Mouse (Mus musculus) forebrain, embryonic 14.5 days (tissue): ENCODE results near the gene Tanc2. TPM values are rescaled to one million over a fixed set of nuclear protein-coding genes. Genes with fewer than 3 reads are reported as not detected.

Experiments
- ATAC-seq: fragments of 200-750 bp; cut with Nextera tagmentation; 2 replicates; pipeline ENCODE4 v1.8.0; 2017; ENCODE audit warnings: mild to moderate bottlenecking, moderate library complexity
- DNase-seq: peaks from one replicate; pipeline ENCODE4 v3.0.0-alpha.2; 2015; ENCODE audit warnings: low spot score
- H3K27ac ChIP-seq: fragments of 300-500 bp; sonication (generic); 2 replicates; pipeline ENCODE4 v1.5.1; 2014; ENCODE audit warnings: low read depth, mild to moderate bottlenecking, control low read depth, low read length, moderate library complexity
- H3K27me3 ChIP-seq: fragments of 300-500 bp; sonication (generic); replicated peaks from 2 replicates; pipeline ENCODE4 v1.6.1; 2014; ENCODE audit warnings: low read length, control low read depth, mixed read lengths; ENCODE audit not compliant: control insufficient read depth, insufficient read depth
- H3K36me3 ChIP-seq: fragments of 300-500 bp; sonication (generic); 2 replicates; pipeline ENCODE4 v1.6.1; 2014; ENCODE audit warnings: low read length, control low read depth; ENCODE audit not compliant: control insufficient read depth, insufficient read depth
- H3K4me1 ChIP-seq: fragments of 300-500 bp; sonication (generic); 2 replicates; pipeline ENCODE4 v1.6.1; 2014; ENCODE audit warnings: antibody characterized with exemption, low read length, control low read depth; ENCODE audit not compliant: control insufficient read depth, insufficient read depth
- H3K4me2 ChIP-seq: fragments of 300-500 bp; sonication (generic); 2 replicates; pipeline ENCODE4 v1.6.1; 2014; ENCODE audit warnings: mild to moderate bottlenecking, control low read depth, low read length
- H3K4me3 ChIP-seq: fragments of 300-500 bp; sonication (generic); 2 replicates; pipeline ENCODE4 v1.5.1; 2014; ENCODE audit warnings: low read depth, low read length, control low read depth
- H3K9ac ChIP-seq: fragments of 300-500 bp; sonication (generic); 2 replicates; pipeline ENCODE4 v1.6.1; 2014; ENCODE audit warnings: mild to moderate bottlenecking, low read length, control low read depth, moderate library complexity
- H3K9me3 ChIP-seq: fragments of 300-500 bp; sonication (generic); replicated peaks from 2 replicates; pipeline ENCODE4 v1.6.1; 2016; ENCODE audit warnings: low read length, control low read depth, mixed read lengths; ENCODE audit not compliant: control insufficient read depth
- WGBS: fragments of 180-500 bp; shearing (Covaris S2); extraction: QIAGEN DNeasy Blood & Tissue Kit; methylation state at CpG from one replicate; pipeline ENCODE4 v1.1.7; 2014; 5-methylcytosine and 5-hydroxymethylcytosine counted together
- polyA plus RNA-seq: library from polyadenylated mRNA; unstranded; fragments of >200 nt; fragmentation: Nextera tagmentation; extraction: Ambion mirVana; gene quantifications from 2 replicates; pipeline ENCODE4 v1.2.1, GENCODE M21; 2014

Tanc2 gene
- polyA plus RNA-seq, 1 experiment from 2014 or later, result 20.8 TPM

DNA sequence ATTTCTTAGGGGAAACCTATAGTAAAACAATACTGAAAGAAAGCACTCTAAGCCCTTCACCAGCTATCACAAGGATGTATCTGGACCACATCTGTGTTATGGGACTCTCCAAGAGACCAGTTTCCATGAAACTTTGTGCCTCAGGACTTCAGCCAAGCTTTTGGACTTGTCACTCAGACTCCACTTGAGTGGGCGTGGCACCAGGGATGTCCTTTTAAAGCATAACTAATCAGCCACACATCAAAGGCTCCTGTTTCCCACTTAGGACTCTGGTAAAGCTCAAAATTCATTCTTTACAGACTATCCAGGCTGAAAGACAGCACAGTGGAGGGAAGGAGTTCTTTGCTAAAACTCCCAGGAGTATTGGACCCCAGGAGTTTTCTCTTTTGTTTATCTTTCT lies 89.2 kb downstream of the Tanc2 start:
- no peak for ATAC-seq
- Histone ChIP-seq H3K27me3 (no peaks in the 10 kb centered on the region), H3K4me3 (no peak overlapping the region), H3K9me3 (no peaks in the 10 kb centered on the region), H3K4me2 (no peak overlapping the region), H3K4me1 (no peaks in the 10 kb centered on the region), H3K27ac (no peak overlapping the region), H3K9ac (no peak overlapping the region), H3K36me3 (no peaks in the 10 kb centered on the region)
- WGBS, result 76% methylated on average over 1 of the region's 1 CpGs
- no peak for DNase-seq

DNA sequence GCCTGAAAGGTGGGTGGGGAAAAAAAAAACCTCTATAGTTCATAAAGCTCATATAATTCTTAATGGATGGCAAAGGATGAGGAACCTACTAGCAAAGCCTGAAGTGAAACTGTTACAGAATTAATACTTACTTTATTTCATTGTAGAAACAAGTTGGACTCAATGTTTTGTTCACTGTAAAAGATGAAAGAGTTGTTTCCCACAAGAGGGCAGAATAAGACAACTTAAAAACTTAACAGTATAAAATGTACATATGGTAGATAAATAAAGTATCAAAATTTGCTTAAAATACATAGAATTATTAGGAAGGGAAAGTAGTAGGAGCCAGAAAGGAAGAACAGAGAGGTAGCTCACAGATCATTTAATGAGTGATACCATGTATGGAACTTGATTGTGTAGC lies 95.0 kb downstream of the Tanc2 start:
- Histone ChIP-seq H3K4me2 (no peak overlapping the region), H3K4me1 (no peaks in the 10 kb centered on the region), H3K4me3 (no peak overlapping the region), H3K27me3 (no peaks in the 10 kb centered on the region), H3K9ac (no peak overlapping the region), H3K36me3 (no peaks in the 10 kb centered on the region), H3K27ac (no peak overlapping the region), H3K9me3 (no peaks in the 10 kb centered on the region)
- ATAC-seq (no peak), DNase-seq (no peak)

GRCm38 (mm10) chr11:105700528-105700927 lies 110.7 kb downstream of the Tanc2 start:
- H3K27me3 ChIP-seq, result no peaks in the 10 kb centered on the region
- no peaks in the 10 kb centered on the region for H3K36me3 ChIP-seq
- no peak for ATAC-seq
- no peak overlapping the region for H3K4me2 ChIP-seq
- no peak overlapping the region for H3K27ac ChIP-seq
- H3K9ac ChIP-seq, result no peak overlapping the region
- no peak overlapping the region for H3K4me3 ChIP-seq
- H3K9me3 ChIP-seq, result no peaks in the 10 kb centered on the region
- no peak for DNase-seq
- no peaks in the 10 kb centered on the region for H3K4me1 ChIP-seq
- 79% methylated on average over 3 of the region's 3 CpGs for WGBS

GRCm38 (mm10) chr11:105719660-105720059 lies 129.9 kb downstream of the Tanc2 start:
- Histone ChIP-seq H3K4me1 (no peaks in the 10 kb centered on the region), H3K27ac (no peak overlapping the region)
- ATAC-seq, result no peak

DNA sequence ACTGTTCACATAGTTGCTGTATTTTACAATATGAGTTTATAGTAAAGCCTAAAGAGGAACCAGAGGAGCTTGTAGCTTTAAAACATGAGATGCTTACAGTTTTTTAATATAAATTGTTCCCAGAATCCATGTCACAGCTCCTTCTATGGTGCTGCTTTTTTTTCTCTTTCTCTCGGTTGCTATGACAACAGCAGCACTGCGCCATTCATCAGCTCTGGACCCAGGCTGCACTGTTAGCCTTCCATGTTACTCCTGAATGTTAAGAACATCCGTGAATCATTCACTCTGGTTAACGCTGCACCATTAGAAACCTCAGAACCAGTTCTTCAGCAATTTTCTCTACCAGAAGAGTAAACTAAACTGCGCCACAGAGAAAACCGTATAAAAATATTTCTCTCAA lies 141.8 kb downstream of the Tanc2 start:
- peak overlapping the region; percentile 39; the same call in 1 of the 2 replicates for H3K4me2 ChIP-seq
- peak overlapping the region; percentile 1; the same call in 1 of the 2 replicates for H3K4me3 ChIP-seq
- peak overlapping the region; percentile 68; the same call in 1 of the 2 replicates for H3K27ac ChIP-seq
- peak; percentile 90 for ATAC-seq
- H3K4me1 ChIP-seq, result peaks cover 7% of the 10 kb centered on the region; the same call in 1 of the 2 replicates
- no peaks in the 10 kb centered on the region for H3K27me3 ChIP-seq
- WGBS, result 29% methylated on average over 6 of the region's 6 CpGs
- H3K36me3 ChIP-seq, result no peaks in the 10 kb centered on the region
- H3K9me3 ChIP-seq, result no peaks in the 10 kb centered on the region
- peak; percentile 90 for DNase-seq
- 0 out of 2 replicates have a peak overlapping the region, but pooled peaks have one; percentile 25 for H3K9ac ChIP-seq

More at GRCm38 (mm10) chr11:105719660-105720059, 129.9 kb downstream of the Tanc2 start:
- 76% methylated on average over 1 of the region's 1 CpGs for WGBS
- Histone ChIP-seq H3K36me3 (no peaks in the 10 kb centered on the region), H3K27me3 (no peaks in the 10 kb centered on the region), H3K9ac (no peak overlapping the region), H3K9me3 (no peaks in the 10 kb centered on the region), H3K4me2 (no peak overlapping the region), H3K4me3 (no peak overlapping the region)
- no peak for DNase-seq

DNA sequence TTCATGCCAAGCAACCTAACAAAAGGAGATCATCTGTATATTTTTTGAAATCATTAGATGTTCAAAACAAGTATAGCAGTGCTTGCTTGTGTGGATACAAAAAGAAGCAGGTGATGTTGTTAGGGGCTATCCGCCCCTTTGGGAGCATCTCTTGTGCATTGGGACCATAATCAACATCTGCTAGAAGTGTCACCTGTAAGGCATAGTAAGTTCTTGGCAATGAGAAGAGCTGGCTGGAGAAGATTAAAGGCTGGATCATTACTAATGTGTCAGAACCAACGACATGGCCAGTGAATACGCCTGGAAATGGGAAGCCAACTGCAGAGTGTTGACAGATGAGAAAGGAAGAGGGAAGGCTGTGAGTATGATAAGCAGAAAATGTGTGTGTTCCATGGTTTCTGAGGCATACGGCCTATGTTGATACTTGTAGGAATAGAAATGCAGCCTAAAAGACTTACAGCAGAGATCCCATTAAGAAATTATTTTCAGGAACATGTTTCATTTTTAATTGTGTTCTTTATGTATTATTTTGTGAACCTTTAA lies 142.3 kb downstream of the Tanc2 start:
- H3K9me3 ChIP-seq, result no peaks in the 10 kb centered on the region
- peak overlapping the region; percentile 39 for H3K4me2 ChIP-seq
- peaks cover 7% of the 10 kb centered on the region; the same call in 1 of the 2 replicates for H3K4me1 ChIP-seq
- peak overlapping the region; percentile 1; the same call in 1 of the 2 replicates for H3K4me3 ChIP-seq
- DNase-seq, result peak; percentile 41
- WGBS, result 55% methylated on average over 4 of the region's 4 CpGs
- no peaks in the 10 kb centered on the region for H3K27me3 ChIP-seq
- no peaks in the 10 kb centered on the region for H3K36me3 ChIP-seq
- peak overlapping the region; percentile 25; the same call in 1 of the 2 replicates for H3K9ac ChIP-seq
- peak overlapping the region; percentile 68 for H3K27ac ChIP-seq
- peak; percentile 34; the same call in 1 of the 2 replicates for ATAC-seq

- ATAC-seq (no peak), DNase-seq (no peak)
- Histone ChIP-seq H3K36me3 (no peaks in the 10 kb centered on the region), H3K27me3 (no peaks in the 10 kb centered on the region), H3K9ac (no peak overlapping the region), H3K4me3 (no peak overlapping the region), H3K4me2 (no peak overlapping the region), H3K9me3 (no peaks in the 10 kb centered on the region), H3K27ac (no peak overlapping the region), H3K4me1 (no peaks in the 10 kb centered on the region)
- 81% methylated on average over 1 of the region's 1 CpGs for WGBS
These were observed 153.4 kb downstream of the Tanc2 start for GRCm38 (mm10) chr11:105743171-105743570.

- Histone ChIP-seq H3K4me2 (no peak overlapping the region), H3K4me1 (no peaks in the 10 kb centered on the region), H3K9me3 (no peaks in the 10 kb centered on the region), H3K9ac (no peak overlapping the region), H3K4me3 (no peak overlapping the region), H3K36me3 (no peaks in the 10 kb centered on the region), H3K27ac (no peak overlapping the region), H3K27me3 (no peaks in the 10 kb centered on the region)
- WGBS, result 69% methylated on average over 2 of the region's 2 CpGs
- DNase-seq (peak; percentile 30), ATAC-seq (no peak)
These were observed 159.7 kb downstream of the Tanc2 start for GRCm38 (mm10) chr11:105749297-105750071.
